Mouse (Mus musculus) splenic B cell, adult 2 months (primary cell): ENCODE data around the gene Pfdn6.

ENCODE experiments used
- DNase-seq: peaks from one replicate; pipeline ENCODE4 v3.0.0-alpha.2; 2011; ENCODE audit warnings: low read depth, low spot score
- H3K27me3 ChIP-seq: 2 replicates; pipeline ENCODE4 v1.6.1; 2012; ENCODE audit warnings: mild to moderate bottlenecking, low read length, moderate library complexity, mixed read lengths; ENCODE audit not compliant: control insufficient read depth, poor library complexity, insufficient read depth, severe bottlenecking
- H3K36me3 ChIP-seq: 2 replicates; pipeline ENCODE4 v1.6.1; 2012; ENCODE audit warnings: mild to moderate bottlenecking, low read length, moderate library complexity, mixed read lengths; ENCODE audit not compliant: control insufficient read depth, poor library complexity, insufficient read depth, severe bottlenecking

Gene Pfdn6

GRCm38 (mm10) chr17:33951021-33951946 is 11.1 kb upstream of the Pfdn6 start, which contains the start of gene B3galt4:
B3galt4 (minus strand) TSS chr17:33951488.
- Histone ChIP-seq H3K27me3 (no peaks in the 10 kb centered on the region), H3K36me3 (peaks cover 6% of the 10 kb centered on the region; the same call in 1 of the 2 replicates)
- DNase-seq, result peak; percentile 76

GRCm38 (mm10) chr17:33950131-33950625 is 10.0 kb upstream of the Pfdn6 start:
- DNase-seq, result no peak
- no peaks in the 10 kb centered on the region for H3K27me3 ChIP-seq
- peaks cover 6% of the 10 kb centered on the region; the same call in 1 of the 2 replicates for H3K36me3 ChIP-seq

GRCm38 (mm10) chr17:33948905-33949537 is 8.9 kb upstream of the Pfdn6 start:
- H3K27me3 ChIP-seq, result no peaks in the 10 kb centered on the region
- no peak for DNase-seq
- peaks cover 6% of the 10 kb centered on the region; the same call in 1 of the 2 replicates for H3K36me3 ChIP-seq

- DNase-seq, result no peak
- peaks cover 6% of the 10 kb centered on the region for H3K36me3 ChIP-seq
- no peaks in the 10 kb centered on the region for H3K27me3 ChIP-seq
Measured at GRCm38 (mm10) chr17:33948090-33948904, 8.2 kb upstream of the Pfdn6 start.

GRCm38 (mm10) chr17:33947430-33948089 is 7.4 kb upstream of the Pfdn6 start:
- peaks cover 6% of the 10 kb centered on the region for H3K36me3 ChIP-seq
- H3K27me3 ChIP-seq, result no peaks in the 10 kb centered on the region
- DNase-seq, result no peak

- peaks cover 2% of the 10 kb centered on the region for H3K36me3 ChIP-seq
- H3K27me3 ChIP-seq, result no peaks in the 10 kb centered on the region
- no peak for DNase-seq
Measured at GRCm38 (mm10) chr17:33943454-33943853, 3.3 kb upstream of the Pfdn6 start.

GRCm38 (mm10) chr17:33941381-33941780 is 1.2 kb upstream of the Pfdn6 start:
- Histone ChIP-seq H3K27me3 (no peaks in the 10 kb centered on the region), H3K36me3 (peaks cover 7% of the 10 kb centered on the region)
- no peak for DNase-seq

- no peaks in the 10 kb centered on the region for H3K27me3 ChIP-seq
- peaks cover 8% of the 10 kb centered on the region for H3K36me3 ChIP-seq
- no peak for DNase-seq
Measured at GRCm38 (mm10) chr17:33940981-33941380, 838 bp upstream of the Pfdn6 start.

GRCm38 (mm10) chr17:33938783-33939182 is 1.4 kb downstream of the Pfdn6 start:
- peaks cover 14% of the 10 kb centered on the region for H3K36me3 ChIP-seq
- no peak for DNase-seq
- H3K27me3 ChIP-seq, result no peaks in the 10 kb centered on the region

GRCm38 (mm10) chr17:33936993-33937392 is 3.1 kb downstream of the Pfdn6 start:
- DNase-seq, result no peak
- H3K36me3 ChIP-seq, result peaks cover 12% of the 10 kb centered on the region
- no peaks in the 10 kb centered on the region for H3K27me3 ChIP-seq

GRCm38 (mm10) chr17:33935422-33936055 is 4.6 kb downstream of the Pfdn6 start:
- H3K36me3 ChIP-seq, result peaks cover 12% of the 10 kb centered on the region
- no peaks in the 10 kb centered on the region for H3K27me3 ChIP-seq
- DNase-seq, result no peak

GRCm38 (mm10) chr17:33932970-33933369 is 7.2 kb downstream of the Pfdn6 start:
- DNase-seq, result no peak
- Histone ChIP-seq H3K36me3 (peaks cover 15% of the 10 kb centered on the region), H3K27me3 (no peaks in the 10 kb centered on the region)

GRCm38 (mm10) chr17:33932448-33932847 is 7.7 kb downstream of the Pfdn6 start:
- Histone ChIP-seq H3K36me3 (peaks cover 16% of the 10 kb centered on the region), H3K27me3 (no peaks in the 10 kb centered on the region)
- DNase-seq, result no peak

- H3K36me3 ChIP-seq, result peaks cover 13% of the 10 kb centered on the region
- H3K27me3 ChIP-seq, result no peaks in the 10 kb centered on the region
- DNase-seq, result no peak
Measured at GRCm38 (mm10) chr17:33931947-33932346, 8.2 kb downstream of the Pfdn6 start.
